Mouse (Mus musculus) heart, adult 18-20 months (tissue): Measurements from ENCODE around the gene Ccnt1. TPM values are rescaled to one million over a fixed set of nuclear protein-coding genes. Genes with fewer than 3 reads are reported as not detected.
"Not testable (repeated sequence)": the region's sequence is repeated elsewhere in the genome, so short reads cannot be mapped to it uniquely, and the experiment has no call there.

Source experiments
- DNase-seq, 2 experiments: peaks; one replicate each; pipeline ENCODE4 v3.0.0; 2021 to 2022; ENCODE audit warnings: mixed read lengths in 1 of 2
- total RNA-seq, 2 experiments: library from RNA; stranded (reverse); gene quantifications; 2 replicates each; pipeline ENCODE4 v1.2.3; 2021

The Ccnt1 gene
- total RNA-seq, 2 experiments from 2014 or later, result 26.3 to 31.2 TPM

DNA sequence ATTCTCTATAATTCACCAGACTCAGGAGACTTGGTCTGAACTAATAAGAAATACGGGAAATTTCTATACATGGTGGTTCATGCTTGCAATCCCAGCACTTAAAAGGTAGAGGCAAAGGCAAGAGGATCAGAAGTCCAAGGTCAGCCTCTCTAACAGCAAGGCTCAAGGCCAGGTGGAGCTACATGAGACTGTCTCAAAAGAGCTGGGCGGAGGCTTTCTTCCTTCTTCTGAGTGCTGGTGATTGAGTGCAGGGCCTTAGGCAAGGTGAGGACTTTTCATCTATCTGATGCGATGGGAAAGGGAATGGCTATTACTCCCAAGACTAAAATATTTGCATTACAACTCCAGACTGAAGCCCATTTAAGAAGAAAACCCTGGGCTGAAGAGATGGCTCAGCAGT lies 25.6 kb downstream of the Ccnt1 start:
- DNase-seq, result no peak

DNA sequence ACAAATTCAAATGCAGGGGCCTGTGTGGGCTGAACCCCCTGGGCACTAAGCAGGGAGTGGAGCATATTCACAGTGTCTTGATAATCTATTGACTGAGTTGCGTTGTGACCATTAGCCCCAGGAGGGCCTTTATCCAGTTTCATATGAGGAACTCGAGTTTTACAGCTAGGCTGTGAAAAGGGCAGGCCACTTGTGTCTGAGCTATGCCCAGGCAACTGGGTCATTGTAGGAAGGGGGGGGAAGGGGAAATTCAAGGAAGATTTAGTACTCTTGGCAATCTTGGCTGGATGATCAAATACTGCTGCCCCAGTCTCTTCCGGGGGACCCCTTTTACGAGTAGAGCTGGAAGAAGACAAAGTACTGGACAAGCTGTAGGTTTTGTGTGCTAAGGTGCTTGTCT lies 27.4 kb downstream of the Ccnt1 start:
- no peak for DNase-seq

- DNase-seq, result no peak
Measured at GRCm38 (mm10) chr15:98541064-98541463, 29.7 kb downstream of the Ccnt1 start.

GRCm38 (mm10) chr15:98537923-98538322 lies 32.8 kb downstream of the Ccnt1 start:
- no peak for DNase-seq

DNA sequence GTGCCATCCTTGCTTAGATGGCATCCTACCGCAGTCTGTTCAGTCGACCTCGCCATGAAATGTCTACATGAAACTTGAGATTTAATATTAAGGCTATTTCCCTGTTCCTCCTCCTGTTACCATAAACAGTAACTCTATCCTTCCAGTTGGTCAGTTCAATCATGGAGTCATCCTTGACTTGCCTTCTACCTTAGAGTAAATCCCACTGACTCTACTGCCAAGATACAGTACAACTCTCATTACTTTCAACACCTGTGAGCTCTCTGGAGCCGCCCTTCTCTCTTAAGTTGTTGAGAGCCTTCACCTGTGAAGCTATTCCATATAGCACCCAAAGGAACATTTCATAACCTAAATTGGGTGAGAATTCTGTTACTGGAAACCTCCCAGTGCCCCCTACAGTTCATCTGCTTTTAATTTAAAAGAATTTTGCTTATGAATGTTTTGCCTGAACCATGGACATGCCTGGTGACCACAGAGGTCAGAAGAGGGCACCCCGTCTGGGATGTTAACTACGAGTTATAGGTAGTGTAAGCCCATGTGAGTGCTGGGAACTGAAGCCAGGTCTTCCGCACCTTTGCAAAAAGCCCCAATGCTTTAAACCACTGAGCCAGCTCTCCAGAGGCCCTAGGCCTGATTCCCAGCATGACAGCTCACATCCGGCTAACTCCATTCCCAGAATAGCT lies 33.8 kb downstream of the Ccnt1 start:
- DNase-seq, result no peak

GRCm38 (mm10) chr15:98535921-98536320 lies 34.8 kb downstream of the Ccnt1 start:
- no peak for DNase-seq

DNA sequence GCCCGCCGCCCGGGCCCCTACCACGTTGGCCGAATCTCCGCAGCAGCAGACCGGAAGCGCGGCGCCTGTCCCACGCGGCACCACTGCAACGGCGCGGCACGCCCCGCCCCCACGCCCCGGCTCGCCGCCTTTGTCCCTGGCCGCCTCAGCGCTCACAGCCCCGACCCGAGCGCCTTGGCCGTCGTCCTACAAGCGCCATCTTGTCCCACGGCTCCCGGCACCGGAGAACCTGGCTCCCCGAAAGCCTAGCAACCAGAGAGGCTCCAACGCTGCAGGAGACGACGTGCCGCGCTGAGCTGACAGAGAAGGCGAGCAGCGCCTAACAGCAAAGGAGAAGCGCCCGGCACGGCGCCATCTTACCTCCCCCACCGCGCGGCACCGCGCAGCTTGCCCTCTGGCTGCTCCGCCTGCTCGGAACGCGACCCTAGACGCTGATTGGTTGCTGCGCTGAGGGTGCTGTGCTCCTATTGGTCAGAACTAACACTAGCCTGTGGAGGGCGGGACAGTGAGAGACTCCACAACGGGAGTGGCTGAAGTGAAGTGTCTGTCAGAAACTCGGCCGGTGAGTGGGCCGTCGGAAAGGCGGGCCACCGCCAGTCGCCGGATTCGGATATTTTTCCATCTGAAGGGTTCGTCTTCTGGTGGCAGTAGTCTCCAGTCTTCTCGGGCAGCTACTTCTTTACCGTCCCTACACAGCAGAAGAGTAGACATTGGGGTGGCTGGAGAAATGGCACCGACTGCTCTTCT lies 36.7 kb downstream of the Ccnt1 start, which contains the start of gene Kansl2:
Gene Kansl2 (minus strand): TSS at position 384 of the 747 bp plus-strand sequence.
- DNase-seq, result peak; percentile 97 to 99

DNA sequence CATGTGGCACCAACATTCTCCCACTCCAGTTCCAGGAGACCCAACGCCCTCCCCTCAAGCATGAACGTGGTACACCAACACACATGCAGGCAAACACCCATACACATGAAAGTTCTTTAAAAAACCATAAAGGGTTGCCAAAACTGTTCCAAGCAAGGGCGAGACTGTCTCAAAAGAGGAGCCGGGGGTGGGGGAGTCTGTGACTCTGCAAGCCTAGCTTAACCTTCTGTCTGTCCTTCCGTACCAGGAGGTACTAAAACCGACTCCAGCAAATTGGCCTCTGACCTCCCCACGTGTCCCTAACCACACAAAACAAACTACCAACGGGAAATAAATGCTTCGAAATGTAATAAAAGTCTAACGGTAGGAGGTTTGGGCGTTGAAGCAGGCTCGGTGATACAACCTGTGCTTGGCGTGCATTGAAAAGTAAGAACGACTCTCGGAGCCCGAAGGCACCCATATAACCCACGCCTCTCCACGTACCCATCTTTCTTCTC lies 37.6 kb downstream of the Ccnt1 start:
- DNase-seq, result peak in 1 of 2 experiments; percentile 40

- peak in 1 of 2 experiments; percentile 32 for DNase-seq
Measured at GRCm38 (mm10) chr15:98532281-98532680, 38.4 kb downstream of the Ccnt1 start.

- no peak for DNase-seq
Measured at GRCm38 (mm10) chr15:98528066-98528563, 42.6 kb downstream of the Ccnt1 start.

DNA sequence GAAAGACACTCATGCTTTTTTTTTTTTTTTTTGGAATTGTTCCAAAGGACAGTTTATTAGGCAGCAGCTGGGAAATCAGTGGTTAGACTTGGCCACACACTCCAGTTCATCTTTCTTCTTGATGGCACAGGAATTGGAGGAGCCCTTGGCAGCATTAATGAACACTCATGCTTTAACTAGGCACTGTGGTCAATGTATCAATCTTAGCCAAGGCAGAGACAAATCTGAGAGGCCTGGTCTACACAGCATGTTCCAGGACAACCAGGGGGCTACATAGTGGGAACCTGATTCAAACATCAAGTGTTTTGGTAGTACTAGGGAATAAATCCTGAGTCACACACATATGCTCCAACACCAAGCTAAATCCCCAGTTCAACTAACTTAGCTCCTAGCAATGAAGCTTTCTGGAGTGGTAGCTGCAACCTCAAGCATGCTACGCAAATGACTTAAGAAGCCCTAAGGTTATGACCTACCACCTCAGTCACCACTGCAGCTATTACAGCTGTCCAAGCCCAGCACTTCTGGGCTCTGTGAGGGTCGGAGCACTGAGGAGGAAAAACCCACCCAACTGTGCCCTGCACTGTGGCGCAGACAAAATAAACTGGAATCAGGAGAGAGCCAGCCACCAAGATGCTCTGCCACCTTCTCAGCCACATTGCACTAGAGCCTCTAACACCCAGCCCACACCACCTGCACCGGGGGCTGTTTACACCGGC lies 43.5 kb downstream of the Ccnt1 start:
- DNase-seq, result no peak

GRCm38 (mm10) chr15:98526057-98526456 lies 44.7 kb downstream of the Ccnt1 start:
- DNase-seq, result no peak

DNA sequence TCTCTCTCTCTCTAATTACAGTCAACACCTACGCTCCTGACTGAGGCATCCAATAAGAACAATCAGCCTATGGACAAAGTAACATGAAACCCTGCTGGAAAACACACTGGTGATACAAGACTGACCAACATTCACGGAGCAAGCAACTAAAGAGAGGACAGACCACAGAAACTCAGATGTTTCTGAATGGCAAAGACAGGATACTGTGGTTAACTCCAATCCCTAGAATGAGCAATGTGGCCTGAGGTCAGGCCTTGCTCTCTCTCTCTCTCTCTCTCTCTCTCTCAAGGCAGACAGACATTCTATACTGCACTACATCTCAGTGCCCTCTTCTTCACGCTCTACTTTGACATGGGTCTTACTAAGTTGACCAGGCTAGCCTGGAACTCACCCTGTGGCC lies 49.5 kb downstream of the Ccnt1 start:
- no peak for DNase-seq

DNA sequence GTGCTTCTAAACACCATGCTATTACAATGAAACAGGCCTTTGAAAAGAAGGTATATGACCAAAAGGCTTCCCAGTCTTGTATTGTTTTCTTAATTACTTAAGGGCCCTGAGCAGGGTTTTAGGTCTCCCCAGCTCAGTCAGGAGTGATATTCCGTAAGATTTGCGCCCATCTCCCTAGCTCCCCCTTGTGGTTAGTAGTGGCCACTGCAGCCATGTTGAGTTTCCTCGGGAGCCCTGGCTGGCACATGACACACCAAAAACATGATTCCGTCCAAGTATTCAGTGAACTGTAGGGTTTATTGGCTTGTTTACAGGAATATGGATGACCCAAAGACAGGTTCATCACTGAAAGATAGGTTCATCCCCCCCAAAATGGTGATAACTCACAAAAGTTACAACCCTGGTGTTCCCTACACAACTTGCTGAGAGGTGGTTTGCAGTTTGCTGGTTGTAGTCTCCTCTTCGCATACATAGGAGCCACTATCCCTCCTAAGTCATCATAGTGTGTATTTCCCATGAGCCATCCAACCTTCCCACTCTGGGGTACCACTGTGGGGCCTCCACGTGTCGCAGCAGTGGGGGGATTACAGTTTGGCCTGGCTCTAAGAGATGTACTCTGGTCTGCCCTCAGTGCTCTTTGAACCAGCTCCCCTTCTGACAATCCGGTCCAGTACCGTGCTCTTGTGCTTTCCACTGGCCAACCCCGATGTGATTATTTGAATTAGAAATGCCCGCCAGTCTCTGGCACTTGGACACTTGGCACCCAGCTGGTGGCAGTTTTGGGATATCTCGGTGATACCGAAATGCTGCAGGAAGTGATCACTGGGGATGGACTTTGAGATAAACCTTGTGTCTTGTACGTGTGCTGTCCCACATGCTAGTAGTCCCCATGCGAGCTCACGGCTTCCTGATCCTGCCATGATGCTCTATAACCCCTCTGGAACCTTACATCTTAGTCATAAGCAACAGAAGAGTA lies 53.1 kb downstream of the Ccnt1 start:
- peak; percentile 58 to 83 for DNase-seq

DNA sequence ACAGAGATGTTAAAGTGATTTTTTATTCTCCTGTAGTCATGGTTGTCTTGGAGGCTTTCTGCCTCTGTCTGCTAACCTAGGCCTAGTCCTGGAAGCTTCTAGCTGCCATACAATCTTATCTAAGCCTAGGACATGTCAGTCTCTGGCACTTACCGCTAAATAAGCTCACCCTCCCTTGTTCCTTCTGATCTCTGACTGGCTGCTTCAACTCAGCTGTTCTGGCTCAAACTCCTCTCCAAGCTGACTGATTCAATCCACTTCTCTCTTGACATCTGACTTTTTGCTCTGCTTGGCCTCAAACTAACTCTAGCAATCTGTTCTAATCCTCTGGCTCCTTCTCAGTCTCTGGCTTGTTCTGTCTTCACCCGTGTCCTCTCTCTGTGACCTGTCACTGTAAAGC lies 55.9 kb downstream of the Ccnt1 start:
- not testable (repeated sequence) for DNase-seq

GRCm38 (mm10) chr15:98514146-98514545 lies 56.6 kb downstream of the Ccnt1 start:
- DNase-seq, result no peak

- DNase-seq, result not testable (repeated sequence)
Measured at GRCm38 (mm10) chr15:98513676-98514075, 57.0 kb downstream of the Ccnt1 start.

- DNase-seq, result peak; percentile 73 to 80
Measured at GRCm38 (mm10) chr15:98512799-98513321, 57.9 kb downstream of the Ccnt1 start.

DNA sequence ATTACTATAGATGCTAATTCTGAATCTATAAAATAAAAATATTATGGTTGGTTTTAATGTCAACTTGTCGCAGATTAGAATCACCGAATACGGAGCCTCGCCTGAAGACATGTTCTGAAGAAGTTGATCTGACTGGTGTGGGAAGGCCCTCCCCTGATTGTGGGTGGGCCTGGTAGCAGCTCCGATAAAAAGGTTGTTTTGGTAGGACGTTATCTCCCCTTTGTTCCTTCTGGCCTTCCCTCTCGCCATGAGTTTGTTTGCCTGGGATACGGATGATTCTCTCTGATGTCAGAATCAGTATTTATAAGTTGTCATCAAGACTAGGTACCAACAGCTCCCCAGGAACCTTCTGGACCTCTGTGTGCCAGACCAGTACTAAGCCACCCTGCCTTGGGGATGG lies 58.5 kb downstream of the Ccnt1 start:
- peak; percentile 46 to 50 for DNase-seq

DNA sequence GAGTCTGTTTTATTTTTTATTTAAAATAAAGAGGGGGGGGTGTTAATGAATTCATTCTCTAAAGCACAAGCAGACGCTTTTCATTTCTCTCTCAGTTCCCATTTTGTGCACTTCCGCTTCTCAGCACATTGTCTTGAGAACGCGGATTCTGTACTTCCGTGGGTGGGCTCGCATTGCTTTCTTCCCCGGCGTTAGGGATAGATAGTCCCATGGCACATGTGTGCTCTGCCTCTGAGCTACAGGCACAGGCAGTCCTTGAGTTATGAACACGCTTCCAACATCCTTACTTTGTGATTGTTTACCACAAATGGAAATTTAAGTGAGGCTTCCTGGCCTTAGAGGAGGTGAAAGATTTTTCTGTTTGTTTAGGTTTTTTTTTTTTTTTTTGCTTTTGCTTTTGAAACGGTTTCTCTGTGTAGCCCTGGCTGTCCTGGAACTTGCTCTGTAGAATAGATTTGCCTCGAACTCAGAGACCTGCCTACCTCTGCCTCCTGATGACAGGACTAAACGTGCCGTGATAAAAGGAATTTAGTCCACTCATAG lies 59.3 kb downstream of the Ccnt1 start:
- DNase-seq, result peak; percentile 62 to 81
